Mouse (Mus musculus) inflammation-experienced regulatory T-cells, adult 6 months (primary cell): ENCODE results near the gene Bbs9. TPM values are rescaled to one million over a fixed set of nuclear protein-coding genes. Genes with fewer than 3 reads are reported as not detected.
"Not testable (repeated sequence)": the region's sequence is repeated elsewhere in the genome, so short reads cannot be mapped to it uniquely, and the experiment has no call there.

Source experiments
- ATAC-seq: one replicate; pipeline ENCODE4 v1.8.0; 2017
- polyA plus RNA-seq, 3 experiments: library from polyadenylated mRNA; unstranded; fragments of 100-300 nt; shearing (Covaris generic); gene quantifications; one replicate each; pipeline ENCODE4 v1.2.1; 2017

The Bbs9 gene
- polyA plus RNA-seq, 3 experiments from 2014 or later, result 9.0 to 16.0 (median 12.0) TPM

GRCm38 (mm10) chr9:22697811-22698210 is 222.3 kb downstream of the Bbs9 start:
- no peak for ATAC-seq

- no peak for ATAC-seq
Measured at GRCm38 (mm10) chr9:22698501-22698900, 223.0 kb downstream of the Bbs9 start.

GRCm38 (mm10) chr9:22702065-22702611 is 226.6 kb downstream of the Bbs9 start:
- no peak for ATAC-seq

- ATAC-seq, result no peak
Measured at GRCm38 (mm10) chr9:22702812-22703367, 227.4 kb downstream of the Bbs9 start.

GRCm38 (mm10) chr9:22703541-22703940 is 228.0 kb downstream of the Bbs9 start:
- ATAC-seq, result no peak

- ATAC-seq, result no peak
Measured at GRCm38 (mm10) chr9:22707166-22707913, 231.8 kb downstream of the Bbs9 start.

- no peak for ATAC-seq
Measured at GRCm38 (mm10) chr9:22708970-22709726, 233.6 kb downstream of the Bbs9 start.

- no peak for ATAC-seq
Measured at GRCm38 (mm10) chr9:22710032-22710431, 234.5 kb downstream of the Bbs9 start.

- no peak for ATAC-seq
Measured at GRCm38 (mm10) chr9:22711339-22711738, 235.8 kb downstream of the Bbs9 start.

GRCm38 (mm10) chr9:22712743-22713142 is 237.2 kb downstream of the Bbs9 start:
- ATAC-seq, result no peak

- not testable (repeated sequence) for ATAC-seq
Measured at GRCm38 (mm10) chr9:22713286-22713685, 237.8 kb downstream of the Bbs9 start.

GRCm38 (mm10) chr9:22717583-22717982 is 242.1 kb downstream of the Bbs9 start:
- ATAC-seq, result no peak

GRCm38 (mm10) chr9:22718174-22718823 is 242.8 kb downstream of the Bbs9 start:
- ATAC-seq, result no peak

- ATAC-seq, result no peak
Measured at GRCm38 (mm10) chr9:22732646-22733045, 257.1 kb downstream of the Bbs9 start.

- ATAC-seq, result no peak
Measured at GRCm38 (mm10) chr9:22734954-22735353, 259.4 kb downstream of the Bbs9 start.

GRCm38 (mm10) chr9:22735385-22735784 is 259.9 kb downstream of the Bbs9 start:
- no peak for ATAC-seq

- no peak for ATAC-seq
Measured at GRCm38 (mm10) chr9:22737893-22738292, 262.4 kb downstream of the Bbs9 start.

GRCm38 (mm10) chr9:22738861-22739260 is 263.3 kb downstream of the Bbs9 start:
- ATAC-seq, result no peak

- no peak for ATAC-seq
Measured at GRCm38 (mm10) chr9:22741967-22742366, 266.5 kb downstream of the Bbs9 start.

- ATAC-seq, result no peak
Measured at GRCm38 (mm10) chr9:22748617-22749016, 273.1 kb downstream of the Bbs9 start.

GRCm38 (mm10) chr9:22750779-22751545 is 275.4 kb downstream of the Bbs9 start:
- no peak for ATAC-seq

- no peak for ATAC-seq
Measured at GRCm38 (mm10) chr9:22751546-22751929, 276.0 kb downstream of the Bbs9 start.
